In the genomic region with DNA sequence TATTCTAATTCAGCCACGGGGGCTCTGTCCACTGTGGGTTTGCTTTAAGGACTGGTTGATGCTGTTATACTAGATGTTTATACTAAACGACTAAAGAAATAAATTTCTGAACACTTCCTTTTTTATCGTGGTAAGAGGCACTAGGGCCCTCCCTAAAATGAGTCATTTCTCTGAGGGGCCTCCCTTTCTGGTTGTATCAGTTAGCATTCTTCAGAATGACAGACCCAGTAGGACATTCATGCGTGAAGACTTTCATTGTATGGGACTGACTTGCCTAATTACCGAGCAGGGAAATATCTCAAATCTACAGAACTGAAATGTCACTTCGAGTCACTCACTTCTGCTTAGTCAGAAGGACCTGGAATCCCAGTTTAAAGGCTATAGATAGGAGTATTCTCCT, we compare ENCODE assay signal across 32 mouse cellular contexts. TPM values are rescaled to one million over a fixed set of nuclear protein-coding genes. Genes with fewer than 3 reads are reported as not detected.
"Had no signal": no experiment of that assay in that cellular context is flagged by ENCODE, and none has a peak within 500 bp of the region (broad histone marks: within the 10 kb centered on the region; RNA-seq: fewer than 3 reads in every experiment).

No protein-coding gene starts in this region.

- ATAC-seq: liver, embryonic 12.5 days; midbrain, embryonic 16.5 days had no signal

- H3K27ac ChIP-seq: kidney, embryonic 15.5 days; layer of hippocampus, adult 2 months; limb, embryonic 10.5 days; limb, embryonic 13.5 days; liver, embryonic 12.5 days; liver, embryonic 15.5 days; lung, embryonic 15.5 days; midbrain, embryonic 12.5 days; neural tube, embryonic 13.5 days; stomach, embryonic 15.5 days had no signal

- H3K9me3 ChIP-seq: kidney, embryonic 15.5 days; limb, embryonic 10.5 days; limb, embryonic 13.5 days; liver, embryonic 12.5 days; liver, embryonic 15.5 days; lung, embryonic 15.5 days; stomach, embryonic 15.5 days had no signal

- H3K27me3 ChIP-seq: kidney, embryonic 15.5 days; limb, embryonic 13.5 days; liver, embryonic 12.5 days; liver, embryonic 15.5 days; lung, embryonic 15.5 days; midbrain, embryonic 12.5 days; neural tube, embryonic 13.5 days; stomach, embryonic 15.5 days had no signal

- DNase-seq: kidney, adult 8-10 months; kidney, postnatal 25 days; layer of hippocampus, adult 9-11 months; liver; lung, adult 18-20 months; lung, postnatal 10 days; lung, postnatal 4 days; right cerebral cortex, adult 18-20 months; right cerebral cortex, postnatal 14 days; spleen, adult 18-20 months; thymus, postnatal 25 days had no signal

- H3K4me3 ChIP-seq: kidney, embryonic 15.5 days; layer of hippocampus, adult 2 months; limb, embryonic 10.5 days; limb, embryonic 13.5 days; liver, embryonic 12.5 days; liver, embryonic 15.5 days; lung, embryonic 15.5 days; midbrain, embryonic 12.5 days; myocyte; neural tube, embryonic 13.5 days; stomach, embryonic 15.5 days had no signal

- H3K36me3 ChIP-seq: kidney, embryonic 15.5 days; limb, embryonic 10.5 days; limb, embryonic 13.5 days; liver, embryonic 12.5 days; liver, embryonic 15.5 days; lung, embryonic 15.5 days; midbrain, embryonic 12.5 days; neural tube, embryonic 13.5 days; stomach, embryonic 15.5 days had no signal

- H3K9ac ChIP-seq: kidney, embryonic 15.5 days; limb, embryonic 13.5 days; liver, embryonic 12.5 days; liver, embryonic 15.5 days; lung, embryonic 15.5 days; midbrain, embryonic 12.5 days; neural tube, embryonic 13.5 days; stomach, embryonic 15.5 days had no signal

- H3K4me1 ChIP-seq: kidney, embryonic 15.5 days; limb, embryonic 10.5 days; limb, embryonic 13.5 days; liver, embryonic 12.5 days; liver, embryonic 15.5 days; lung, embryonic 15.5 days; midbrain, embryonic 12.5 days; neural tube, embryonic 13.5 days; stomach, embryonic 15.5 days had no signal

- H3K4me2 ChIP-seq: kidney, embryonic 15.5 days; limb, embryonic 13.5 days; liver, embryonic 12.5 days; liver, embryonic 15.5 days; lung, embryonic 15.5 days; midbrain, embryonic 12.5 days; neural tube, embryonic 13.5 days; stomach, embryonic 15.5 days had no signal

RNA-seq across cellular contexts. Expression of a gene that starts 25.4 kb away (rescaled TPM):
- total RNA-seq: layer of hippocampus, adult 2 months; layer of hippocampus, postnatal 25 days; left cerebral cortex, adult 18-20 months; left cerebral cortex, postnatal 25 days; megakaryocyte progenitor cell, adult 5-6 weeks; megakaryocyte-erythroid progenitor cell, adult 5-6 weeks; monocyte, adult 5-6 weeks had no signal
- polyA plus RNA-seq: large intestine, adult 2 months; liver, embryonic 12.5 days; liver, embryonic 15.5 days; midbrain, embryonic 12.5 days; myocyte had no signal

RNA-seq across cellular contexts. Expression of a gene that starts 28.9 kb away (rescaled TPM):
- total RNA-seq: layer of hippocampus, adult 2 months; layer of hippocampus, postnatal 25 days; left cerebral cortex, adult 18-20 months; left cerebral cortex, postnatal 25 days; megakaryocyte progenitor cell, adult 5-6 weeks; megakaryocyte-erythroid progenitor cell, adult 5-6 weeks; monocyte, adult 5-6 weeks; neutrophil, adult 5-6 weeks had no signal
- polyA plus RNA-seq: kidney, embryonic 15.5 days; large intestine, adult 2 months; limb, embryonic 10.5 days; limb, embryonic 13.5 days; liver, embryonic 12.5 days; liver, embryonic 15.5 days; lung, embryonic 15.5 days; midbrain, embryonic 12.5 days; midbrain, embryonic 16.5 days; myocyte; neural tube, embryonic 13.5 days; stomach, embryonic 15.5 days; thymus, postnatal 0 days had no signal

RNA-seq across cellular contexts. Expression of a gene that starts 36.4 kb away (rescaled TPM):
- total RNA-seq: layer of hippocampus, adult 2 months; layer of hippocampus, postnatal 25 days; left cerebral cortex, adult 18-20 months; left cerebral cortex, postnatal 25 days; megakaryocyte progenitor cell, adult 5-6 weeks; megakaryocyte-erythroid progenitor cell, adult 5-6 weeks; monocyte, adult 5-6 weeks; neutrophil, adult 5-6 weeks had no signal
- polyA plus RNA-seq: limb, embryonic 13.5 days; liver, embryonic 12.5 days; liver, embryonic 15.5 days; myocyte had no signal

RNA-seq across cellular contexts. Expression of a gene that starts 48.1 kb away (rescaled TPM):
- total RNA-seq: layer of hippocampus, adult 2 months; layer of hippocampus, postnatal 25 days; left cerebral cortex, adult 18-20 months; left cerebral cortex, postnatal 25 days; megakaryocyte progenitor cell, adult 5-6 weeks; megakaryocyte-erythroid progenitor cell, adult 5-6 weeks; monocyte, adult 5-6 weeks; neutrophil, adult 5-6 weeks had no signal
- polyA plus RNA-seq: kidney, embryonic 15.5 days; large intestine, adult 2 months; limb, embryonic 10.5 days; limb, embryonic 13.5 days; liver, embryonic 12.5 days; liver, embryonic 15.5 days; lung, embryonic 15.5 days; midbrain, embryonic 12.5 days; midbrain, embryonic 16.5 days; myocyte; neural tube, embryonic 13.5 days; thymus, postnatal 0 days had no signal

RNA-seq across cellular contexts. Expression of a gene that starts 48.7 kb away (rescaled TPM):
- total RNA-seq: layer of hippocampus, adult 2 months; layer of hippocampus, postnatal 25 days; left cerebral cortex, adult 18-20 months; left cerebral cortex, postnatal 25 days; megakaryocyte progenitor cell, adult 5-6 weeks; megakaryocyte-erythroid progenitor cell, adult 5-6 weeks; monocyte, adult 5-6 weeks; neutrophil, adult 5-6 weeks had no signal
- polyA plus RNA-seq: kidney, embryonic 15.5 days; large intestine, adult 2 months; limb, embryonic 10.5 days; limb, embryonic 13.5 days; liver, embryonic 12.5 days; liver, embryonic 15.5 days; lung, embryonic 15.5 days; midbrain, embryonic 12.5 days; midbrain, embryonic 16.5 days; myocyte; neural tube, embryonic 13.5 days; stomach, embryonic 15.5 days had no signal
